Mouse (Mus musculus): ENCODE measurements at regions not wholly inside any gene's neighbourhood (a gene's known extent, or its start where the extent isn't known, plus 50 kb on each side); places are given as distances from the start of the nearest gene placed in this dataset.

DNA sequence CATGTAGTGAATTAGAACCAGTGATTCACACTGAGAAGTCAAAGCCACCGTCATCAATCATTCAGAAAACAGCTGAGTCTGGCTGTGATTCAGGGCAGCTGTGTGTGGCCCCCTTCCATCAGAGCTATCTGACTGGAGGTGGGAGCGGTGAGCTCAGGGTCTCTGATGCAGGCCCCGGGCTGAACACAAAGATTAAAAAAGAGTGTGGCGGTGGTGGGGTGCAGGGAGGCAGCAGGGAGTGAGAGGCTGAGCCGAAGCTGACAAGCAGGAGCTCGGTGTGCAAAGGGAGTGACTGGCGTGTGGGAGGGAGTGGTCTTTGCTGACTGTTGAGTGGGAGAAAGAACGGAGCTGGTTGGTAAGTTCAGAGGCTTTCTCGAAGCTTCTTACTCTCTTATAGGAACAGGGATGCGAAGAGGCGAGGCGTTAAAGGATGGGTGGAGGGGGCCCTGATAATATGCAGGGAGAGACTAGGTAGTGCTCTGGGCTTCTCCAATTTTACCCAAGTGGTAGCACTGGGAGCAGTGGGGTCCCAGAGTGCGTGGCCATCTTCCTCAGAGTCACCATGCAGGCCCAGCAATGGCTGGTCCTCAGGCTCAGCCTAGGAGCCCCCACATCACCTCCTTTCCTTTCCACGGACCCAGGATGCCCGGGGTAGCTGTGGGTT, 116.1 kb upstream of the Fstl4 start:
- Histone ChIP-seq H3K36me3 (ENCODE audit: control insufficient read depth, insufficient read depth, low read length) (no peaks in the 10 kb centered on the region), H3K27me3 (replicated peaks; ENCODE audit: control insufficient read depth, insufficient read depth, low read length) (no peaks in the 10 kb centered on the region; the same call in 1 of the 2 replicates), H3K4me2 (ENCODE audit: low read depth, low read length) (no peak overlapping the region), H3K9me3 (ENCODE audit: control insufficient read depth, low read length) (no peaks in the 10 kb centered on the region), H3K4me3 (ENCODE audit: low read depth, low read length) (no peak overlapping the region), H3K27ac (replicated peaks; ENCODE audit: low read depth, low read length) (no peak overlapping the region), H3K9ac (ENCODE audit: low read depth, low read length) (no peak overlapping the region), H3K4me1 (ENCODE audit: control insufficient read depth, insufficient read depth, low read length) (no peaks in the 10 kb centered on the region)
- ATAC-seq (ENCODE audit: low read depth), result peak; percentile 30; the same call in 1 of the 2 replicates
- WGBS, result 36% methylated on average over 14 of the region's 15 CpGs
- peak; percentile 39 for DNase-seq (ENCODE audit: low spot score)

DNA sequence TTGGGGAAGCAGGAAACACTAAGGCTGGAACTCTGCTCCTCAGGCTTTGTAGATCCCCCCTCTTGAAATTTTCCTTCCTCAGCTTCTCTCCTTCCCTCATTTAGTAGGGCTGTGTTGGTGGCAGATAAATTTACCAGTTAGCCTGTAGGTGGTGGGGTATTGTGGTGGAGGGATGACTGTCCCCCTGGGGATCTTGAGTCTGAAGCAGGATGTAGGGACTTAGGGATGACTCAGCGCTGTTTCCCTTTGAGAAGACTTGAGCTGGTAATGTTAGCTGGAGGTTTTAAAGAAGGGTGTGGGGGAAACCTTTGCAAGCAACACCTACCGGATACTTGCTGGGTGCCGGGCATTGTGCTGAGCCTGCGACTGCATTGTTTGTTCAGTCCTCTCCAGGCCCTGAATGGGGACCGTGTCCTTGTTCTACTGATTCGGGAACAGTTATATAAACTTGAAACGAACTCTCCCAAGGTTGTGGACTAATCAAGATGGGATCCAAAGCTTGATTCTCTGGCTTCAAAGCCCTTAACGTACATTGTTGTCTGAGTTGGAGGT, 115.5 kb upstream of the Fstl4 start:
- H3K9ac ChIP-seq (ENCODE audit: low read depth, low read length), result no peak overlapping the region
- H3K27ac ChIP-seq (replicated peaks; ENCODE audit: low read depth, low read length), result no peak overlapping the region
- no peaks in the 10 kb centered on the region for H3K27me3 ChIP-seq (replicated peaks; ENCODE audit: control insufficient read depth, insufficient read depth, low read length)
- no peaks in the 10 kb centered on the region for H3K4me1 ChIP-seq (ENCODE audit: control insufficient read depth, insufficient read depth, low read length)
- no peaks in the 10 kb centered on the region for H3K9me3 ChIP-seq (ENCODE audit: control insufficient read depth, low read length)
- no peak overlapping the region for H3K4me2 ChIP-seq (ENCODE audit: low read depth, low read length)
- H3K36me3 ChIP-seq (ENCODE audit: control insufficient read depth, insufficient read depth, low read length), result no peaks in the 10 kb centered on the region
- 72% methylated on average over 8 of the region's 8 CpGs for WGBS
- ATAC-seq (ENCODE audit: low read depth) (no peak), DNase-seq (ENCODE audit: low spot score) (no peak)
- no peak overlapping the region for H3K4me3 ChIP-seq (ENCODE audit: low read depth, low read length)

DNA sequence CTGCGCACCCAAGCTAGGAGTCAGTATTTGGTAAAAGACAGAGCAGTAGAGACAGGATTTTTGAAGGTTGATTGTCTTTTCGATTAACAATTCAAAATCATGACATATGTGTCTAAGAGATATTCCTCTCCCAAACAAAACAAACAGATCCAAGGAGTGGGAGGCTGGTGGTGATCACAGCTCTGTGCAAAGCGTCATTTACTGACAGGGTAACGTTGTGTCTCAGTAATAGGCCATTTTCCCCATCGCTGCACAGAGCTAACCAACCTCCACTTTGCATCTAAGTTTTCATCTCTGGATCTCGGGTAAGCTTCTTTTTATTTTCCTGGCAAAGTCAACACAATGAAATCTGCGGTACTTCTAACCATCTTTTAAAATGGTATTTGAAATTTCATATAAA, 109.8 kb upstream of the Fstl4 start:
- no peak for DNase-seq (ENCODE audit: low spot score)
- no peak overlapping the region for H3K27ac ChIP-seq (replicated peaks; ENCODE audit: low read depth, low read length)
- WGBS, result 83% methylated on average over 7 of the region's 7 CpGs
- ATAC-seq (ENCODE audit: low read depth), result no peak
- no peak overlapping the region for H3K9ac ChIP-seq (ENCODE audit: low read depth, low read length)
- no peaks in the 10 kb centered on the region for H3K36me3 ChIP-seq (ENCODE audit: control insufficient read depth, insufficient read depth, low read length)
- no peaks in the 10 kb centered on the region for H3K4me1 ChIP-seq (ENCODE audit: control insufficient read depth, insufficient read depth, low read length)
- no peaks in the 10 kb centered on the region for H3K27me3 ChIP-seq (replicated peaks; ENCODE audit: control insufficient read depth, insufficient read depth, low read length)
- H3K4me3 ChIP-seq (ENCODE audit: low read depth, low read length), result no peak overlapping the region
- no peaks in the 10 kb centered on the region for H3K9me3 ChIP-seq (ENCODE audit: control insufficient read depth, low read length)
- H3K4me2 ChIP-seq (ENCODE audit: low read depth, low read length), result no peak overlapping the region

DNA sequence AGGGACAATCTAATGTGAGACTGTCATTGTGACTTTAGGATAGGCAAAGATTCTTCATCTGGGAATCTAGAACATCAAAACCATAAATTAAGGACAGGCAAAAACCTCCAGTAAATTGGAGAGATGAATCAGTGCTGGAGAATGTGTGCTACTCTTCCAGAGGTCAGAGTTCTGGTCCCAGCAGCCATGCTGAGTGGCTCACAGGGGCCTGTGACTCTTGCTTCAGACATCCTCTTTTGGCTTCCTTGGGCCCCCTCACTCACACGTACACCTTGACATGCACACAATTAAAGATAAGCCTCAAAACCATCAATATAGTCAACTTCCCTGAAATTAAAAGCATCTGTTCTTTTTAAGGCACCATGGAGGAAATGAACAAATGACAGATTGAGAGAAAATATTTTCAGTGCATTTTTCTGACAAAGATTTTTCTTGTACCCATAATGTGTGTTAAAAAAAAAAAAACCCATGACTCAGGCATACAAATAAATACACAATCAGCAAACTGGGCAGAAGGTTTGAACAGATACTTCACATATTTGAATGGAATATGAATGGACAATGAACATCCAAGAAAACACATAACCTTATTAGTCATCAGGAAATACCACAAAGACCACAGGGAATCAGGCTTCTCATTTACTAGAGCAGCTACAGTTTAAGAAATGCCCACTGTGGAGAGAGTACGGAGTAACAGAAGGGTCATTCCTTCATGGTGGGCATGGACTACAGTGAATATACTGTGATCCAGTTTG, 108.5 kb upstream of the Fstl4 start:
- 48% methylated on average over 2 of the region's 2 CpGs for WGBS
- no peak for DNase-seq (ENCODE audit: low spot score)
- no peak overlapping the region for H3K4me3 ChIP-seq (ENCODE audit: low read depth, low read length)

DNA sequence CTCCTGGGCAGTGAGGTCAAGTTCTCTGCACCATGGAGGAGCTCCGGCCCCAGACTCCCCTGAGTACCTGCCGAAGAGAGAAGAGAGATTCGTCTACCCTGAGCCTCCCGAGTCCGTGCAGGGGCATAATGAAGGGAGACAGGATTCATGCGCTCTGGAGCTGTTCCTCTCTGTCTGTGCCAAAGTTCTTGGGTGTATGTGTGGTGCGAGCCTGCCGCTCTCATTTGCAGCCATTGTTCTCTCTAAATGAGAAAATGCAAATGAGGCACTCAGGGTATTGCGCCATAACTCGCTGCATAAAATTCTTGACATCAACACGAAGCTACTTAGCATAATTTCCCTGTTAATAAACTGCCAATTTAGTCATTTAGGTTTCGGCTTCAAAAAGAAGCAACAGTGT, 103.2 kb upstream of the Fstl4 start:
- WGBS, result 75% methylated on average over 12 of the region's 12 CpGs
- DNase-seq (ENCODE audit: low spot score) (no peak), ATAC-seq (ENCODE audit: low read depth) (no peak)
- H3K27ac ChIP-seq (replicated peaks; ENCODE audit: low read depth, low read length), result no peak overlapping the region
- H3K4me1 ChIP-seq (ENCODE audit: control insufficient read depth, insufficient read depth, low read length), result no peaks in the 10 kb centered on the region
- H3K4me3 ChIP-seq (ENCODE audit: low read depth, low read length), result no peak overlapping the region
- H3K27me3 ChIP-seq (replicated peaks; ENCODE audit: control insufficient read depth, insufficient read depth, low read length), result no peaks in the 10 kb centered on the region
- H3K4me2 ChIP-seq (ENCODE audit: low read depth, low read length), result no peak overlapping the region
- H3K36me3 ChIP-seq (ENCODE audit: control insufficient read depth, insufficient read depth, low read length), result no peaks in the 10 kb centered on the region
- H3K9me3 ChIP-seq (ENCODE audit: control insufficient read depth, low read length), result no peaks in the 10 kb centered on the region
- no peak overlapping the region for H3K9ac ChIP-seq (ENCODE audit: low read depth, low read length)

More for the DNA sequence above, 108.5 kb upstream of the Fstl4 start:
- ATAC-seq (ENCODE audit: low read depth), result no peak
- H3K9ac ChIP-seq (ENCODE audit: low read depth, low read length), result no peak overlapping the region
- no peaks in the 10 kb centered on the region for H3K36me3 ChIP-seq (ENCODE audit: control insufficient read depth, insufficient read depth, low read length)
- H3K9me3 ChIP-seq (ENCODE audit: control insufficient read depth, low read length), result no peaks in the 10 kb centered on the region
- H3K27me3 ChIP-seq (replicated peaks; ENCODE audit: control insufficient read depth, insufficient read depth, low read length), result no peaks in the 10 kb centered on the region
- H3K4me1 ChIP-seq (ENCODE audit: control insufficient read depth, insufficient read depth, low read length), result no peaks in the 10 kb centered on the region
- H3K27ac ChIP-seq (replicated peaks; ENCODE audit: low read depth, low read length), result no peak overlapping the region
- no peak overlapping the region for H3K4me2 ChIP-seq (ENCODE audit: low read depth, low read length)

DNA sequence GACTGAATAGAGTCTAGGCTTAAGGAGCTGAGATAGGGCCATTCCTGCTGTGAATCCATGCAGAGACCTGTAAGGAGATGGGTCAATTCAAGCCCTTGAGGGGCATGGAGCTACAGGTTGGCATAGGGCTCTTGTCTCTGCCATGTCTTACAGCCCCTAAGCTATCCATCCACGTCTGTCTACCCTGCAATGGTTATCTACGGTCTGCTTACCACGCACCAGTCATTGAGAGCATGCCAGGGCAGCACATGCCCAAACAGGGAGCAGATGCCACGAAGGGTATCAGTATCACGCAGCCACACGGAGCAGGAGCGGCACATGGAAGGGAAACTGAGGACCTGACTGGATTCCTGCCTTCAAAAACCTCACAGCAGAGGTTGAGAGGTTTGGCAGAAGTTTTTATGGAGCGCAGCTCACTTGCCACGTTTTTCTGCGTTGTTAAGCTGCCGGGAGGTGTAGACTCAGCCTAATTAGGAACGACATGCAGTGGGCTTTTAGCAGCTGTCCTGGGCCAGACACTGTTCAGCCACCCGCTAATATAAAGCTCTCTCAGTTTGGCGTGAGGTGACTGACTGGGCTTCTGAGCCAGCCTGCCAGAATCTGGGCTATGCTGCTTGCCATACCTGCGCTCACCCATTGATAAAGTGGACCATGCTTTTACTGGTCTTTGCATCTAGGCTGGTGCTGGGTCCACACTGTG, 102.4 kb upstream of the Fstl4 start:
- no peak for ATAC-seq (ENCODE audit: low read depth)
- Histone ChIP-seq H3K27me3 (replicated peaks; ENCODE audit: control insufficient read depth, insufficient read depth, low read length) (no peaks in the 10 kb centered on the region), H3K9me3 (ENCODE audit: control insufficient read depth, low read length) (no peaks in the 10 kb centered on the region), H3K4me2 (ENCODE audit: low read depth, low read length) (no peak overlapping the region), H3K36me3 (ENCODE audit: control insufficient read depth, insufficient read depth, low read length) (no peaks in the 10 kb centered on the region), H3K4me3 (ENCODE audit: low read depth, low read length) (no peak overlapping the region), H3K4me1 (ENCODE audit: control insufficient read depth, insufficient read depth, low read length) (no peaks in the 10 kb centered on the region), H3K9ac (ENCODE audit: low read depth, low read length) (no peak overlapping the region), H3K27ac (replicated peaks; ENCODE audit: low read depth, low read length) (no peak overlapping the region)
- 79% methylated on average over 15 of the region's 15 CpGs for WGBS
- no peak for DNase-seq (ENCODE audit: low spot score)

DNA sequence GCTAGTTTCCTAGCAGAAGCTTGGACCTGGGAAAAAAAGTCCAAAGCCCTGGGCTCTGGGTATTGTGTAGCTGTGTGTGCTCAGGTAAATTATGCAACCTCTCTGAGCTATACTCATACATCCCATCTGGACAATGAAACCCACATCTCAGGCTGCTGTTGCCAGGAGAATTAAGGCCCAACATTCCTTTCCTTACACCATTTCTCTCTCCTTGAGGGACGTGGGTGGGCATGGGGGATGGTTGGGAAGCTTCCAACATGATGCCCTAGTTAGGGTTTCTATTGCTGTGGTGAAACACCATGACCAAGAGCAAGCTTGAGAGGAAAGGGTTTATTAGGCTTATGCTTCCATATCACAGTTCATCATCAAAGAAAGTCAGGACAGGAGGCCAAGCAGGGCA, 99.1 kb upstream of the Fstl4 start:
- H3K9me3 ChIP-seq (ENCODE audit: control insufficient read depth, low read length), result no peaks in the 10 kb centered on the region
- WGBS, result 71% methylated on average over 1 of the region's 1 CpGs
- DNase-seq (ENCODE audit: low spot score), result no peak
- no peak overlapping the region for H3K4me2 ChIP-seq (ENCODE audit: low read depth, low read length)
- no peak overlapping the region for H3K4me3 ChIP-seq (ENCODE audit: low read depth, low read length)
- H3K4me1 ChIP-seq (ENCODE audit: control insufficient read depth, insufficient read depth, low read length), result no peaks in the 10 kb centered on the region
- no peaks in the 10 kb centered on the region for H3K36me3 ChIP-seq (ENCODE audit: control insufficient read depth, insufficient read depth, low read length)
- no peak overlapping the region for H3K9ac ChIP-seq (ENCODE audit: low read depth, low read length)
- no peaks in the 10 kb centered on the region for H3K27me3 ChIP-seq (replicated peaks; ENCODE audit: control insufficient read depth, insufficient read depth, low read length)
- H3K27ac ChIP-seq (replicated peaks; ENCODE audit: low read depth, low read length), result no peak overlapping the region
- no peak for ATAC-seq (ENCODE audit: low read depth)

DNA sequence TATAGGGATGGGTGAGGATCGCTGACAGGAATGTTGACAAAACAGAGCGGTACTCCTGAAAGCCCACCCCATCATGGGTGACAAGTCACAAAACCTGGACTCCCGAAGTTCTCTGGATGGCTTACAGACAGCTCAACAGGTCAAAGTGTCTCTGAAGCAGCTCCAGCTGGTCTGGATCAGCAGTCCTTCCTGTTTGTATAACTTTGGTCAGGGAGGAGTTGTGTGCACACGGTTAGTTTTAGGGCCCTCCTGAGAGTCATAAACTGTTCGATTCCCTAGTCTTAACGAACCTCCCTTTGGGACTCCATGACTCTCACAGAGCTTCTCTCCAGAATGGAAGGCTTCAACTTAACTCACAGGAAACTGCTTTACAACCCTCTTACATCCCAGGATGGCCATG, 89.4 kb upstream of the Fstl4 start:
- no peak overlapping the region for H3K9ac ChIP-seq (ENCODE audit: low read depth, low read length)
- H3K27ac ChIP-seq (replicated peaks; ENCODE audit: low read depth, low read length), result no peak overlapping the region
- no peak for ATAC-seq (ENCODE audit: low read depth)
- DNase-seq (ENCODE audit: low spot score), result no peak
- H3K9me3 ChIP-seq (ENCODE audit: control insufficient read depth, low read length), result 0 out of 2 replicates have a peak, but pooled peaks cover 3% of the 10 kb centered on the region
- H3K36me3 ChIP-seq (ENCODE audit: control insufficient read depth, insufficient read depth, low read length), result no peaks in the 10 kb centered on the region
- H3K4me3 ChIP-seq (ENCODE audit: low read depth, low read length), result no peak overlapping the region
- 64% methylated on average over 6 of the region's 6 CpGs for WGBS
- no peaks in the 10 kb centered on the region for H3K4me1 ChIP-seq (ENCODE audit: control insufficient read depth, insufficient read depth, low read length)
- no peaks in the 10 kb centered on the region for H3K27me3 ChIP-seq (replicated peaks; ENCODE audit: control insufficient read depth, insufficient read depth, low read length)
- no peak overlapping the region for H3K4me2 ChIP-seq (ENCODE audit: low read depth, low read length)
